Mouse (Mus musculus) embryo, embryonic 9.5 days (tissue): ENCODE measurements at regions not wholly inside any gene's neighbourhood (a gene's known extent, or its start where the extent isn't known, plus 50 kb on each side); places are given as distances from the start of the nearest gene placed in this dataset.

ENCODE experiments used
- DNase-seq: peaks from one replicate; pipeline ENCODE4 v3.0.0-alpha.2; 2017; ENCODE audit errors: extremely low spot score

DNA sequence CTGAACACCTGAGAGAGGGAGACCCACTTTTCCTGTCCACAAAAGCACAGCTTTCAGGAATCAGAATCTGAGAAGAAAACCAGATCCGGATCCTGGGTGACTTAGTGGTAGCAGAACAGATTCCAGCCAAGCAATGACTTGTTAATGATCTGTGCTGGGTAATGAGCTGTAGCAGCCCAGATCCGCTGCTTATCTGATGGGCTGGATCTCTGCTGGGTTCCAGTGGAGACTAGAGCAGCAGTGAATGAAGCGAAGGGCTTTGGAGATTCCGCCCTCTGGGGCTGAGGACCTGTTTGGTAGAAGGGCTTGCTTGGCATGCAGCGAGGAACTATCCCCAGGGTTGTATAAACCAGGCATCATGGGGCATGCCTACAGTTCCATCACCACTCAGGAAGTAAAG, 156.3 kb downstream of the Maf start:
- no peak for DNase-seq

DNA sequence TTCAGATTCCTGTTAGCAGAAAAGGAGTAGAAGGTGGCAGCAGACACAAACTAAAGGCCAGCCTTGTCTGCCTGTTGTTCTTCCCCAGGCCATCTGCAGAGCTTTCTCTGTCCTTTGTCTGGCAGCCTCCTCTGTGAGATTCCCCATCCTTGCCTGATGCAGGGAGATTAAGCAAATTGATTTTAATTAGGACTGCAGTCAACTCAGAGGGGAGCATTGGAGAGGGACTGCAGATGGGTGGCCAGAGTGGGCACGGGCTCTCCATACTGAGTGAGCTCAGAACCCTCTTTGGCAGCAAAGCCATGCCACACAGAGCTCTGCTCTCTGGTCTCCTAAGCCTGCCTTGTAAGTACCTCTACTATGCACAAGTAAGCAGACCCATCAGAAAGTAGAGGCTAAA, 158.5 kb downstream of the Maf start:
- DNase-seq: no peak

DNA sequence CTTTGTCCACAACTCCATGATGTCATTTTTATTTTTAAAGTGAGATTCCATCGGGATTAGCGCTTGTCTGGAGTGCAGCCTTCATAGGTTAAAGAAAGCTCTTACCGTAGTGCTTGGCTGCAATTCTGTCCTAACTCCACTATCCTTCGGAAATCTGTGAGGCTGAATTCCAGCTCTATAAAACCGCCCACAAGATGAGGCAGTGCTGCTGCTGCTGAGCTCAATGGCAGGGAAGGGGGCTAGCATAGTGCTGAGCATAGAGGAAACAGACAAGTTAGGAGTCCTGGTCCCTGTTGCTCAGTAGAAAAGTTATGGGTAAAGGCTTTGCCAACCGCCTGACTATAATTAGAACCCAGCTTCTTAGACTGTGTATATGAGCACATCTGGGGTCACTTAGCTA, 163.5 kb downstream of the Maf start:
- DNase-seq: no peak

DNA sequence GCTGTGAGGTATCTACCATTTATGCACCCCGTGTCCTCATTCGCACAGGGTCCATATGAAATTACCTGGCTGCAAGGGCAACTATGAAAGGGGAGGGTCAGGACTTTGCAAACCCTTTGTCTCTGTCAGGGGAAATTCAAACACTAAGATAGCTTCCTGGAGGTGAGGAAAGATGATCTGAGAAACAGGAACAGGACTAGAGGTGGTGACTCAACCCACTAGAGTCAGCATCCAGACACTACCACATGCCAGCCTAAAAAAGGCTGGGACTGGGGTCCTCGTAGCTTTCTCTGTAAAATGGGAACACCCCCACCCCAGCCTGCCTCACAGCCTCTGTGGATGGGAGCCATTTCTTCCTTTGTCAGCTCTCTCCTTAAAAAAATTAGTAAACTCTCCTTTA, 164.7 kb downstream of the Maf start:
- DNase-seq: no peak

DNA sequence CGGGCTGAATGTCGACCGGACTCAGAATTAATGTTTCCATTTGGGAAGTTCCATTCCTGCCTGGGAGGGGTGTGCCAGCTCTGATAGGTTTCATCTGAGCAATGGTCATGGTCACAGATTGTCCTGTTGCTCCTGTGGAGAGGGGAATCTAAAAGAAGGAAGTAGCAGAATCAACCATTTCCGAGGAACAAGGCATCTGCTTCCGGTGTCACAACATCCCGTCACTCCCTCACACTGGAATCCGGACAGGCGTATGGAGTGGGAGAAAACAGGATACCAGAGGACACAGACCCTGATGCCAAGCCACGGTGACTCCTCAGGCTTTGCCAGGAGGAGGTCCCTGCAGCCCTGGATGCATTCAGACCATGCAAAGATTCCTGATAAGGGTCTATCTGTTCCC, 168.0 kb downstream of the Maf start:
- DNase-seq: no peak

DNA sequence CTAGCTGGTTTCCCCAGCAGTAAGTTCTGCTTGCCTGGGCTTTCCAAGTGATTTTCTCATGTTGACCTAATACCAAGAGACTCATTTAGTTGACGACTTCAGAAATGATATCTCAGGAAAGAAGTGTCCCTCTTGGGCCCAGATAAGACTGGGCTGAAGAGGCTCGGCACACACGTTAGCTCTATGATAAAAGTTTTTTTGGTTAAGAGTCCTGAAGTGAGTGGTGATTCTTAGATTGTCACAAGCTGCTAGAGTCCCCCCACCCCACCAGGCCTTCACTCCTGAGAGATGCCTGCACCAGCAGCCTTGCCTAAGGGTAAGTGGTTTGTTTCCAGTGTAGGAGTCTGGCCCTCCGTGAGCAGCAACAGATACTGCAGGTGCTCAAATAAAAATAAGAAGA, 169.4 kb downstream of the Maf start:
- no peak for DNase-seq

DNA sequence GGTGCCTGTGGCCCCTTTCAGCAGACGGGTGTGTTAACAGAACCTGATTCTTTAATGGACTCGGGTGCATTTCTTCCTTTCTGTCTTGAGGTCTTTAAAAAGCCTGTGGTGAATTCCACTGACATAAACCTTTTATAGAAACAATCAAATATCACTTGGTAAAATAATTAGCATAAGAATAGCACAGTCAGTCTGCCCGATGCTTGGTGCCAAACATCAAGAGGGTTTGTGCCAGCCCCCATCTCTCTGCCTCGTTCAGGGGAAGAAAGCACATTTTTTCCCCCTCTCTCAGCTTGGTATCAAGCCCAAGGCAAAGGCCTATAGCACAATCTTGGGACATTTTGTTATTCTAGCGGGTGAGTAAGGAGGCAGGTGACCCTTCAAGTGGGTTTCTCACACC, 169.8 kb downstream of the Maf start:
- DNase-seq: no peak

DNA sequence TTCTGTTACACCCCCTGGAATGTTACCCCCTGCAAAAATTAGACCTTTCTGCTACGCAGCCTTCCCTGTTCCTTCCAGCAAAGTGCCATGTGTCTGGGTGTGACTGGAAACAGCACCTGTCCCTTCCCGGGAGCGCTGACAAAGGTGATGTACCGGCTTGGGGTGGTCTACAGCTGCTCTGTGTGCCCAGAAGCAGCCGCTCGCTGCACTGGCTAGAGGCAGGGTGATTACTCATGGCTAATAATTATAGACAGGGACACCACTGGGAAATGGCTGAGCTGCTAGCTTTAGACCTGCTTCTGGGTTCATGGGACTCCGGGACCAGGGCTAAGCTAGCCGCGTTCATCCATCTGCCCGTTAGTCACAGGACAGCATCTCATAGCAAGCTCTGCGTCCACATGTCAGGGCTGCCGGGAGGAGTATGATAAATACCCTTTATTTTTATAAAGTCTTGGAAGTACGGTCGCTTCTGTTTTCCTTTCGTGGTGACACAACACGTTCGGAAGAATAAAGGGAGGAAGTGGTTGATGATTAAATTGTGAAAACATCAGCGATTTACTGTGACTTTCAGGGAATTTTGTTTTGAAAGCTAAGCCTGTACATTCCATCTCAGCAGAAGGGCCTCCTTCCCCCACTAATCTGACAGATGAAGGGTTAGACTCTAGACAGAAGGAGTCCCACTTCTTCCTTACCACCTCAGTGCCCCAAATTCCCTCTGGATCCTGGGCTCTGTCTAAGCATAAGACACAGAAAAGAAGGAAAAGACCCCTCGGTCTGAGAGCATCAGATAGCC, 170.8 kb downstream of the Maf start:
- no peak for DNase-seq

DNA sequence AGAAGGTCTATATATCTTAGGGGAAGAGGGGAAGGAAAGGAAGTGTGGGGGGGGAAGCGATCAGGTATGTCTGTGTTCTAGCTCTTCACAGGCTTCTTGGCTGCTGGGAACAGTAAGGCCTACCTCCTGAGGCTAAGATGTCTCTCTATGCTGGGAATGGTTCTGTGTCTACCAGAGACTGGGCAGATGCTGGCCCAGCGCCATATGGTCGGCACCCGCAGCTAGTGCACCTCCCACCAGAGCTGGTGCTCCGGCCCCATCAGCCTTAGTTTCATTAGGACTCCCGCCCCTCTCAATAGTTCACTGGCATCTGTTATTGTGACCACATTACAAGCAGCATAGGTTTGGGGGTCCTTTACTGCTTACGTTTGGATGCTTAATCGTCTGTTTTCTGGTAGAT, 171.6 kb downstream of the Maf start:
- no peak for DNase-seq

DNA sequence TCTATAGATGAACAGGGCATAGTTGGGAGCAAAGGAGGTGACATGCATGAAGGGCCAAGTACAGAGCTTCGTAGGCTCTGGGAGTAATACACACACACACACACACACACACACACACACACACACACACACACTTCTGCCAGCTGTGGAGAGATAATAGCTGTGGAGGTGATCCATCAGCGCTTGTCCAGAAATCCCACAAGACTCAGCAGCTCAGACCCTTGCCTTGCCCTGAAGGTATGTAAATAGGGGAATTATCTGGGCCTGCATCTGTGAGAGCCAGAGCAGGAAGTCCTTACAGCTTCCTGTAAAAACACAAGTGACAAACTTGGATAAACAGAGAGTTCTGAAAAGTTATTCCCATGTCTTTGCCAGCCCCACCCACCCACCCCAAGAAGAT, 173.6 kb downstream of the Maf start:
- DNase-seq: peak; percentile 32

DNA sequence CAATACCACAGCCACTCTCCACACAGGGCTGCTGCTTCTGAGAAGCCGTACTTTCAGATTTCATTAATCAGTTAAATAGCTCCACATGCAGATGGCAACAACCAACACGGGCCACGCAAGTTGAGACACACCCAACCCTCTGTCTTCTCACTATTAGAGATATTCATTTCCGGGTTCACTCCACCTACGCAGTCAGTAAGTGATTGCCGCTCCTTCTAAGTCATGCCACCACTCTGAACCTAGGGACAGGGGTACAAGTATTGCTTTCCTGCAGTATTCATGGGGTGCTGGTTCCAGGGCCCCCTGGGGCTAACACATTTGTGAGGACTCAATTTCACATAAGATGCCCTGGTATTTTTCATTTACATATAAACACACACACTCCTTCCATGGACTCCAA, 176.3 kb downstream of the Maf start:
- no peak for DNase-seq

DNA sequence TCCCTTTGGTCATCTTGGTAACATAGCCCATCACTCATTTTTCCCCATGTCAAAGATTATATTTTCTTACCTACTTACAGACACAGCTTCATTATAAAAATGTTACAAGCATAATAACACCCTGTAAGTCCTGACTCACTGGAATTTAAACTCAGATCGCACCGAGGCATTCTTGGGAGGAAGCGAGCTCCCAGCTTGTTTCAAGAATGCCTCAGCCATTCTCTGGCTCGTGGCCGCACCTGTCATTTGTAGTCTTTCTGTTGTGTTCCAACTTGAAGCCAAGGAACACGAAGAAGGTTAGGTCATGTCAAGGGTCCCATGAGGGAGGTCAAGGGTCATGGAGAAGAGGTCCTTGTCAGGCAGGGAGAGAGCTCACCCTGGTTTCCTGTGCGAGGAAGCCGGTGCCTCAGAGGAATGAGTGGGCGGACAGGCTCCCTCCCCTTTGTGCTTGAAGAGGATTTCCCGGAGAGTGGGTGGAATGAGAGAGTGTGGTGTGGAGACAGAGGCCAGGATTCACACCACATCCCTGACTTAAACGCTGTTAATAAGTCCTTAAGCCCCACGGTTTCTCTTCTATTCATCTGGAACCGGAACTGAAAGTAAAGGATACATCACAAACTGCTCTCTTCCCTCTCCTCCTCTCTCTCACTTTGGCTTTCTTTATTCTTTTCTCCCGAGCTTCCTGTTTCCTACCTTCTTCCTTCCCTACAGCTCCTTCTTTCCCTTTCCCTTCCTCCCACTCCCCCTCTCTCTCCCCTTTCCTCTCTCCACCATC, 177.8 kb downstream of the Maf start:
- DNase-seq: peak; percentile 27

DNA sequence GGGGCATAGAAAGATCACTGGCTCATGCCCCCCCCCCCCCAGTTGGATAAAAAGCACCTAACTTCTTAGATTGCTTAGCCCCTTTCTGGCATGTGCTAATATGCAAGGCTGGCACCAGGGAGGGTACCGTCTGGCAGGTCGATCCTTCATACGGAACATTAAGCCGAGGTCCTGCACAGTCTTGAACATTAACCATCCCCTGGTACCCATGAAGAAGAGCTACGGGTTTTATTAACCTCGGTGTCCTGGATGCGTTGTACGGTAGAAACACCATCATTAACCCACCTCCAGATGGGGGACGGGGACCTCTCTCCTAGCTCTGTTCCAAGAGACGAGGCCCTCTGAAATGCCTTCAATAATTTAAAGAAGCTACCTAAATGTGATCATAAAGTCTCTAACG, 178.7 kb downstream of the Maf start:
- DNase-seq: no peak

DNA sequence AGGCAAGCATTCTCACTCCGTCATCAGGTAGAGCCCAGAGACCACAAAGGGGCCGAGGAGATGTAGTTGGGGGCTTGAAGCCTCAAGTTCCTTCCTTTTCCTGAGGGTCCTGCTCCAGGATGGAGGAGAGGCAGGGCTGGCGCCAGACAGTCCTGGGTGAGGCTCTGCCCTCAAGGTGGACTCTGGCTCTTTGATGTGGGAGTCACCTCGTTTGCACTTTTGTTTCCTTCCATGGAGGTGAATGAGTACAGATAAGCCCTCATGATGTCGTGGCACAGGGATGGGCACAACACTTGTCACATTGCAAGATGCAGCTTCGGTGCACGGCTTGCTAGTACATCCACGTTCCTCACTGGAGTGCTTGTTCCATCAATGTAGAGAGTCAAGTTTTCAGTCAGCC, 182.4 kb downstream of the Maf start:
- DNase-seq: no peak

DNA sequence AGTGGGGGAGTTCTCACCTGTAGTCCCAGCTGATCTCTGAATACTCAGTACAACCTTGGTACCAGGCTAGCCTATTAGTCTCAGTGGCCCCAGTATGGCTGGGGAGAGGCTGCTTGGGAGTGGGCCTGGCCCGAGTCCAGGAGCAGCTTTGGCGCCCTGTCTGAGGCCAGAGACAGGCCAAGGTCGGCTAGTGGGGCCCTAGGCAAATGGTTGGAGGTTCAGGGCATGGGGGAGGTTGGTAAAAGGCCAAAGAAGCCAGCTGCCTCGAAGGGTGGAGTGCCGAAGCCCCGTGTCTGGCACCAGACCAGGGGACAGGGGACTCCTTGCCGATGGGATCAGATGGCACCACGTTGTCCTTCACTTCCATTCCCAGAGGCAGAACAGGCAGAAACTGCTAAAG, 182.9 kb downstream of the Maf start:
- no peak for DNase-seq

DNA sequence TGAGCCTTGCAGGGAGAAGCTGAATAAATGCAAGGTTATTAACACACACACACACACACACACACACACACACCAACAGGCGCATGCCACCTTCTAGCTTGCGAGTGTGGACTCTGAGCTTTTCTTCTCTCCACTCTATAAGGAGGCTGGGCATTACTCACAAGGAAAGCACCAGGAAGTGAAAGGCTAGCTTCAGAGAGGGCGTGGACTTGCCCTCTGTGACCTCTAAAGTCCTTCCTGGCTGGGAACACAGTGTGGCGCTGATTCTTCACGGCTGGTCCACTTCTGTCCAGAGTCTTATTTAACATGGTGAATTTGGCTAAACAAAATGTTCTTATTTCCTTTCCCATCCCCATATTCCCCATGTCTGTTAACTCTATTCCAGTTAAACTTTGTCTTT, 185.1 kb downstream of the Maf start:
- DNase-seq: no peak

DNA sequence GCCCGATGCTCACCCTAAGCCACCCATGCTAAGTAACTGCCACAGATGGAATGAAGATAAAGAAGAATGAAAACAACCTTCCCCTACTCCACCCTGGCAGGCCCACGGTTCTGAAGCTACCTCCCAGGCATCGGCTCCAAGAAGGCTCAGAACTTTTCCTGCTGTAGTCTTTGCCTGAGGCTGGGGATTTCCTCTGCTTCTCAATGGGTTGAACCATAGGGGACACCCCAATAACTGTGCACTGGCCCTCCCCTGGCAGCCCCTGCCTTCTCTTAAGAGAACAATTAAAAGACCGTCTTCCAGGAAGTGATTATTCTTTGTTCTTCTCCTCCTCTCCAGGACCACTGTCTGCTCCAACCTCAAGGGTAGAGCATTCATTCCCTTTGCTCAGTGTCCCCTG, 191.9 kb downstream of the Maf start:
- no peak for DNase-seq

DNA sequence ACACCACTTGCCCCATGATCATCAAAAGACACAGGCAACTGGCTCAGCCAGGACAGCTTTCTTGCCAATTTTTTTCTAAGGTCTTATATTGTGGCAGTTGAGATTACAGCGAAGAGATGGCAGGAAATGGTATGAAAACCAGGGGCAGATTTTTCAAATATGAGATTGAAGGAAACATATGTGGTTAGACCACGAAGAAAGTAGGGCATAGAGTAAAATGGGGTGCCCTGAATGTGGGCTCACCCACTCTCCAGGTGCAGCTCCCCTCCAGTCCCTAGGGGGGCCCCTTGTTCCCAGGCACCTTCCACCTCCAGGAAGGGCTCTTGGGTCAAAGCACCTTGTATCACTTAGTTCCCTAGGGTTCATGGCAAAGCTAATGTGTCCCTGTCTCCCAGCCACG, 193.1 kb downstream of the Maf start:
- no peak for DNase-seq

DNA sequence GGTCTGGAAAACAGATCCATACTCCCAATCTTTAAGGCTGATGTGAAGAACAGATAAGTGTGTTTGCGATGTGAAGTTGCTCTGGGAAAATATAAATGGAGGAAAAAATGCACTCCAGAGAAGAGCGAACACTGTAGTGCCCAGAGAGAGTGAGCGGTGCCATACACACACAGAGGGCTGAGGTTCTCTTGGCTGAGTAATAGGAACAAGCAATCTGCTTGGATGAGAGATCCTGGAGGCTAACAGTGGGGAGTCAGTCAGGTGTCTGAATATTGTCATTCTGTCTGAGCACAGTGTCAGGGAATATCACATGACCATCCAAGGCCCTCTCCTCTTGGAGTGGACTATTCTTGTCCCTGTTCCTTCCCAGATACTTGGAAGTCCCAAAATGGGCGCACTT, 200.4 kb downstream of the Maf start:
- DNase-seq: no peak

DNA sequence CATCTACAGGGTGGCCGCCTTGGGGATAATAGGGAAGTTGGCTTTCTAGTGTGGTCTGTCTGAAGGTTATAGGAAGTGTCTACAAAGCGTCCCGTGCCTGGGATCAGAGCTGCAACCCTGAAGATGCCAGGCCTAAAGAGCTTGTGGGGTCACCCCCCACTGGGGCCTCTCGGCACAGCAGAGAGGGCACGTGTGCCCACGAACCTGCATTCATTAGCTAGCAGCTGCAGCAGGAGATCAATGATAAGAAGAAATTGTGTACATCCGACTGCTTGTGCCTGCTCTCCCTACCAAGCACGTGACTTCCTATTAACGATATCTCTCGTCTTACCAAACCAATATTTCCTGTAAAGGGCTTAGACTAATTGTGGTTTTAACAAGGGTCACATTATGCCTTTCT, 200.9 kb downstream of the Maf start:
- no peak for DNase-seq

DNA sequence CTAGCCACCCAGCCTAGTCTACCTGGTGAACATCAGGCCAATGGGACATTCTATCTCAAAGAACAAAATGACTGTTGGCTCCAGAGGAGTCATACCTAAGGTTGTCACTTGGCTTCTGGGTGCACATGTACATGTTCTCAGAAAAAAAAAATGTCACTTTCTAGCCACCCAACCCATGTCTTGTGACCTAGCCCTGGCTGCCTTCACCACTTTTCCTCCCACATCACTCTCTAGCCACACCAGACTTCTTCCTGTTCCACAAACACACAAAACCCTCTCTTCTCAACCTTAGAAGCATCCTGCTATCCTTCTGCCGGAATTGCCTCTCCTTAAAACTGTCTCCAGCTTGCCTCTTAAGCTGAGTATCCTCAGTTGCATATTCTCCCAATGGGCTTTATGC, 211.6 kb downstream of the Maf start:
- DNase-seq: no peak

DNA sequence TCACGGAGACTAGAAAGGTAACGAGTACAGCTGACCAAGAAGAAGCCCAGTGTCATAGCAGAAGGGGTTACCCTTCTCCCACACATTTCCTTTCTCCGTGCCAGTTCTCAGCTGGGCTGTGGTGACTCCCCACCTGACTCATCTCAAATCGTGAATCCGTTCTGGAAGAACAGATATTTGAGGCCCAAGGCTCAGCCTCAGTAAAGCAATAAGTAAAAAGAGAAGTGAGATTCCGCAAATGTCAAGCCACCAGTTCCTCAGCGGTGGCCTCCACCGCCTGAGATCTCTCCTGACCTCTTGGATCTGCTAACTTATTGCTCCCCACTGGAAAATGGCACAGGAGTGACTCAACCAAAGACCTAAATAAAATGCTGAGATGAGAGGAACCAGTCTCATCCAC, 213.2 kb downstream of the Maf start:
- no peak for DNase-seq

DNA sequence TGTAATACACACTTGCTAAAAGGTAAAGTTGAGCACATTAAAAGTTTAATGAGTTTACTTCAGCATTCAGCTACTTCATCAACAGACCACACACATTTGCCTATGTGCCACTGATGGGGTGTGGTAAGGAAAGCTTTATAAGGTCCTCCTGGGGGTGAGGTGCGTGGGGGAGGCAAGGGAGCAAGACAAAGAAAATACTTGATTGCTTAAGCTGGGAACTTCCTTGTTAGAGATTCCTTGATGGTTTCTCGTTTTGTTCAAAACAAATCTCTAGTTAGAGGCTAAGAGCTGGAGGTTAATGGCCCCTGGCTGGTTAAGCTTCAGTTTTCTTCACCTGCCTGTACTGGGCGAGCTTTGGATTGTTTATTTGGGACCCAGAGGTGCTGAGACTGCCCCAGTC, 220.7 kb downstream of the Maf start:
- DNase-seq: no peak

DNA sequence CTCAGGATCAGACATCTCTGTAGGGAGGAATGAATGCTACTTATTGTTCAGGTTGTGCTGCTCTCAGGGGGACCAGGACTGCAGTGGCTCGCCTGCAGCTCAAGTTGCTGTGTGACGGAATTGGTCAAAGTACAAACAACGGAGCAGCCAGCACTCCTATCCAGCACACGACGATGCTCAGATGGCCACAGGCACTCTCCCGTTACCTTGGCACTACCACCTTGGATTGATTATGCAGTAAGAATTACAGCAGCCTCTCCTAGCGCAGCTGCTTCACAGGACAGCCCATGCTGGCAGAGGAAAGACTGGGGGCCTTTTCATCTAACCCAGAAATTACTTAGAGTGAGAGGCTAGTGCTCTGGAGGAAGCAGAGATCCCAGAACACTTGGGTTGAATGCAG, 226.5 kb downstream of the Maf start:
- DNase-seq: no peak
